Mouse (Mus musculus): ENCODE measurements at regions not wholly inside any gene's neighbourhood (a gene's known extent, or its start where the extent isn't known, plus 50 kb on each side); places are given as distances from the start of the nearest gene placed in this dataset.

GRCm38 (mm10) chr17:61137006-61137405 is 1744.1 kb downstream of the Efna5 start:
- no peaks in the 10 kb centered on the region for H3K36me3 ChIP-seq (replicated peaks; ENCODE audit: control insufficient read depth, insufficient read depth, low read length)
- DNase-seq (ENCODE audit: low spot score), result no peak
- WGBS, result 67% methylated on average over 7 of the region's 7 CpGs

GRCm38 (mm10) chr17:61127767-61128166 is 1753.3 kb downstream of the Efna5 start:
- ATAC-seq (ENCODE audit: insufficient read depth, low read depth), result no peak
- WGBS, result 61% methylated on average over 1 of the region's 1 CpGs
- DNase-seq (ENCODE audit: low spot score), result no peak

More at GRCm38 (mm10) chr17:61137006-61137405, 1744.1 kb downstream of the Efna5 start:
- Histone ChIP-seq H3K4me2 (ENCODE audit: low read depth, low read length) (no peak overlapping the region), H3K9me3 (replicated peaks; ENCODE audit: control insufficient read depth, low read length) (no peaks in the 10 kb centered on the region), H3K27ac (ENCODE audit: low read depth) (no peak overlapping the region), H3K27me3 (ENCODE audit: control insufficient read depth, insufficient read depth, low read length) (no peaks in the 10 kb centered on the region), H3K4me3 (ENCODE audit: low read depth, low read length) (no peak overlapping the region), H3K4me1 (ENCODE audit: control insufficient read depth, insufficient read depth) (no peaks in the 10 kb centered on the region), H3K9ac (replicated peaks; ENCODE audit: low read depth, low read length) (no peak overlapping the region)
- ATAC-seq (ENCODE audit: insufficient read depth, low read depth), result no peak
- no peak for TF ChIP-seq CTCF (IDR thresholded peaks at IDR 0.05; ENCODE audit: low read depth)
- TF ChIP-seq EP300 (IDR thresholded peaks at IDR 0.05; ENCODE audit: low read depth), result no peak

GRCm38 (mm10) chr17:61106302-61106701 is 1774.8 kb downstream of the Efna5 start:
- Histone ChIP-seq H3K9ac (replicated peaks; ENCODE audit: low read depth, low read length) (no peak overlapping the region), H3K4me3 (ENCODE audit: low read depth, low read length) (no peak overlapping the region), H3K4me1 (ENCODE audit: control insufficient read depth, insufficient read depth) (no peaks in the 10 kb centered on the region), H3K36me3 (replicated peaks; ENCODE audit: control insufficient read depth, insufficient read depth, low read length) (no peaks in the 10 kb centered on the region), H3K9me3 (replicated peaks; ENCODE audit: control insufficient read depth, low read length) (no peaks in the 10 kb centered on the region), H3K27me3 (ENCODE audit: control insufficient read depth, insufficient read depth, low read length) (no peaks in the 10 kb centered on the region), H3K4me2 (ENCODE audit: low read depth, low read length) (no peak overlapping the region), H3K27ac (ENCODE audit: low read depth) (no peak overlapping the region)
- ATAC-seq (ENCODE audit: insufficient read depth, low read depth) (no peak), DNase-seq (ENCODE audit: low spot score) (no peak)
- WGBS, result 73% methylated on average over 1 of the region's 1 CpGs
- TF ChIP-seq EP300 (IDR thresholded peaks at IDR 0.05; ENCODE audit: low read depth) (no peak), CTCF (IDR thresholded peaks at IDR 0.05; ENCODE audit: low read depth) (no peak)

More at GRCm38 (mm10) chr17:61127767-61128166, 1753.3 kb downstream of the Efna5 start:
- Histone ChIP-seq H3K27ac (ENCODE audit: low read depth) (no peak overlapping the region), H3K9ac (replicated peaks; ENCODE audit: low read depth, low read length) (no peak overlapping the region), H3K4me1 (ENCODE audit: control insufficient read depth, insufficient read depth) (no peaks in the 10 kb centered on the region), H3K9me3 (replicated peaks; ENCODE audit: control insufficient read depth, low read length) (no peaks in the 10 kb centered on the region), H3K4me3 (ENCODE audit: low read depth, low read length) (no peak overlapping the region), H3K36me3 (replicated peaks; ENCODE audit: control insufficient read depth, insufficient read depth, low read length) (no peaks in the 10 kb centered on the region), H3K4me2 (ENCODE audit: low read depth, low read length) (no peak overlapping the region), H3K27me3 (ENCODE audit: control insufficient read depth, insufficient read depth, low read length) (no peaks in the 10 kb centered on the region)
- TF ChIP-seq EP300 (IDR thresholded peaks at IDR 0.05; ENCODE audit: low read depth), result no peak
- TF ChIP-seq CTCF (IDR thresholded peaks at IDR 0.05; ENCODE audit: low read depth), result no peak

GRCm38 (mm10) chr17:61060450-61060849 is 1820.7 kb downstream of the Efna5 start:
- ATAC-seq (ENCODE audit: insufficient read depth, low read depth) (no peak), DNase-seq (ENCODE audit: low spot score) (no peak)
- no peaks in the 10 kb centered on the region for H3K4me1 ChIP-seq (ENCODE audit: control insufficient read depth, insufficient read depth)
- no peaks in the 10 kb centered on the region for H3K9me3 ChIP-seq (replicated peaks; ENCODE audit: control insufficient read depth, low read length)
- H3K27me3 ChIP-seq (ENCODE audit: control insufficient read depth, insufficient read depth, low read length), result no peaks in the 10 kb centered on the region
- 86% methylated on average over 5 of the region's 5 CpGs for WGBS
- H3K9ac ChIP-seq (replicated peaks; ENCODE audit: low read depth, low read length), result no peak overlapping the region
- H3K27ac ChIP-seq (ENCODE audit: low read depth), result no peak overlapping the region
- no peak for TF ChIP-seq CTCF (IDR thresholded peaks at IDR 0.05; ENCODE audit: low read depth)
- H3K36me3 ChIP-seq (replicated peaks; ENCODE audit: control insufficient read depth, insufficient read depth, low read length), result no peaks in the 10 kb centered on the region
- no peak overlapping the region for H3K4me2 ChIP-seq (ENCODE audit: low read depth, low read length)
- no peak overlapping the region for H3K4me3 ChIP-seq (ENCODE audit: low read depth, low read length)

- Histone ChIP-seq H3K4me2 (ENCODE audit: low read depth, low read length) (no peak overlapping the region), H3K9me3 (replicated peaks; ENCODE audit: control insufficient read depth, low read length) (no peaks in the 10 kb centered on the region), H3K4me1 (ENCODE audit: control insufficient read depth, insufficient read depth) (no peaks in the 10 kb centered on the region), H3K27me3 (ENCODE audit: control insufficient read depth, insufficient read depth, low read length) (no peaks in the 10 kb centered on the region), H3K4me3 (ENCODE audit: low read depth, low read length) (no peak overlapping the region), H3K36me3 (replicated peaks; ENCODE audit: control insufficient read depth, insufficient read depth, low read length) (no peaks in the 10 kb centered on the region), H3K27ac (ENCODE audit: low read depth) (no peak overlapping the region), H3K9ac (replicated peaks; ENCODE audit: low read depth, low read length) (no peak overlapping the region)
- 76% methylated on average over 2 of the region's 2 CpGs for WGBS
- DNase-seq (ENCODE audit: low spot score), result no peak
- ATAC-seq (ENCODE audit: insufficient read depth, low read depth), result no peak
- TF ChIP-seq EP300 (IDR thresholded peaks at IDR 0.05; ENCODE audit: low read depth) (no peak), CTCF (IDR thresholded peaks at IDR 0.05; ENCODE audit: low read depth) (no peak)
These were observed 1822.6 kb downstream of the Efna5 start for GRCm38 (mm10) chr17:61058471-61058870.

GRCm38 (mm10) chr17:61033544-61034251 is 1847.4 kb downstream of the Efna5 start:
- Histone ChIP-seq H3K27ac (ENCODE audit: low read depth) (no peak overlapping the region), H3K4me2 (ENCODE audit: low read depth, low read length) (no peak overlapping the region), H3K4me1 (ENCODE audit: control insufficient read depth, insufficient read depth) (no peaks in the 10 kb centered on the region), H3K36me3 (replicated peaks; ENCODE audit: control insufficient read depth, insufficient read depth, low read length) (no peaks in the 10 kb centered on the region), H3K27me3 (ENCODE audit: control insufficient read depth, insufficient read depth, low read length) (no peaks in the 10 kb centered on the region), H3K4me3 (ENCODE audit: low read depth, low read length) (no peak overlapping the region), H3K9ac (replicated peaks; ENCODE audit: low read depth, low read length) (no peak overlapping the region), H3K9me3 (replicated peaks; ENCODE audit: control insufficient read depth, low read length) (no peaks in the 10 kb centered on the region)
- no peak for TF ChIP-seq EP300 (IDR thresholded peaks at IDR 0.05; ENCODE audit: low read depth)
- TF ChIP-seq CTCF (IDR thresholded peaks at IDR 0.05; ENCODE audit: low read depth), result no peak
- 70% methylated on average over 4 of the region's 4 CpGs for WGBS
- DNase-seq (ENCODE audit: low spot score), result no peak
- no peak for ATAC-seq (ENCODE audit: insufficient read depth, low read depth)
